Mouse (Mus musculus) liver, adult 2 months (tissue): ENCODE results near the gene Gkn1. TPM values are rescaled to one million over a fixed set of nuclear protein-coding genes. Genes with fewer than 3 reads are reported as not detected.

Source experiments
- DNase-seq: peaks from one replicate; pipeline ENCODE4 v3.0.0-alpha.2; 2011; ENCODE audit warnings: low read depth, low spot score; ENCODE audit errors: extremely low read depth
- H3K27ac ChIP-seq: fragments of 200-500 bp; replicated peaks from 2 replicates; pipeline ENCODE4 v1.5.1; 2012; ENCODE audit warnings: low read depth, mild to moderate bottlenecking, control low read depth, inconsistent platforms, low read length; ENCODE audit not compliant: insufficient read depth
- H3K27me3 ChIP-seq: fragments of 200-500 bp; 2 replicates; pipeline ENCODE4 v1.6.1; 2012; ENCODE audit warnings: mild to moderate bottlenecking, moderate library complexity, low read length, inconsistent platforms; ENCODE audit not compliant: control insufficient read depth, insufficient read depth
- H3K36me3 ChIP-seq: fragments of 200-500 bp; 2 replicates; pipeline ENCODE4 v1.6.1; 2012; ENCODE audit warnings: low read length, inconsistent platforms; ENCODE audit not compliant: control insufficient read depth, insufficient read depth
- H3K4me1 ChIP-seq: fragments of 200-500 bp; 2 replicates; pipeline ENCODE4 v1.6.1; 2011; ENCODE audit warnings: low read length; ENCODE audit not compliant: control insufficient read depth, insufficient read depth
- H3K4me3 ChIP-seq: fragments of 200-500 bp; 2 replicates; pipeline ENCODE4 v1.5.1; 2011; ENCODE audit warnings: low read depth, mild to moderate bottlenecking, control low read depth, low read length, moderate library complexity; ENCODE audit not compliant: insufficient read depth
- H3K79me2 ChIP-seq: fragments of 200-500 bp; 2 replicates; pipeline ENCODE4 v1.6.1; 2012; ENCODE audit warnings: inconsistent platforms, mild to moderate bottlenecking, low read length, moderate library complexity; ENCODE audit not compliant: control insufficient read depth, insufficient read depth
- H3K9ac ChIP-seq: fragments of 200-500 bp; 2 replicates; pipeline ENCODE4 v1.6.1; 2012; ENCODE audit warnings: low read depth, mild to moderate bottlenecking, control low read depth, inconsistent platforms, low read length
- CTCF ChIP-seq: fragments of 200-500 bp; IDR thresholded peaks from 2 replicates; pipeline ENCODE4 v1.5.1; 2011; ENCODE audit warnings: low read depth, low read length, control low read depth
- POLR2A ChIP-seq: fragments of 200-500 bp; IDR thresholded peaks from 2 replicates; pipeline ENCODE4 v1.6.1; 2011; ENCODE audit warnings: low read length, control low read depth; ENCODE audit not compliant: insufficient read depth; ENCODE audit errors: extremely low read depth
- WGBS: fragments of 180-500 bp; shearing (Covaris S2); methylation state at CpG from one replicate; pipeline ENCODE4 v1.1.7; 2018; 5-methylcytosine and 5-hydroxymethylcytosine counted together
- polyA plus RNA-seq: library from polyadenylated mRNA; depleted of rRNA; stranded (reverse); fragments of >200 nt; gene quantifications from 2 replicates; pipeline ENCODE4 v1.2.3, GENCODE M21; 2012
- total RNA-seq: library from RNA; depleted of rRNA; stranded (reverse); fragments of >200 nt; gene quantifications from 2 replicates; pipeline ENCODE4 v1.2.3, GENCODE M21; 2014

The Gkn1 gene
- total and polyA plus RNA-seq, 2 experiments, result not detected

- Histone ChIP-seq H3K9ac (no peak within 1 kb of the TSS), H3K27ac (no peak within 1 kb of the TSS), H3K27me3 (no peaks in the 10 kb centered on the region), H3K4me3 (no peak within 1 kb of the TSS), H3K4me1 (no peaks in the 10 kb centered on the region), H3K79me2 (no peaks in the 10 kb centered on the region), H3K36me3 (no peaks in the 10 kb centered on the region)
- WGBS, result 71% methylated on average over 9 of the region's 9 CpGs
- no peak for TF ChIP-seq POLR2A
- TF ChIP-seq CTCF, result no peak
- DNase-seq, result no peak
These were observed 22.3 kb upstream of the Gkn1 start, which contains the start of gene Gkn2 for GRCm38 (mm10) chr6:87373057-87373456. Gene Gkn2 (plus strand): TSS chr6:87373357.

GRCm38 (mm10) chr6:87369223-87369622, 18.5 kb upstream of the Gkn1 start:
- Histone ChIP-seq H3K27me3 (no peaks in the 10 kb centered on the region), H3K36me3 (no peaks in the 10 kb centered on the region), H3K9ac (no peak overlapping the region), H3K4me3 (no peak overlapping the region), H3K27ac (no peak overlapping the region), H3K79me2 (no peaks in the 10 kb centered on the region), H3K4me1 (no peaks in the 10 kb centered on the region)
- 83% methylated on average over 5 of the region's 5 CpGs for WGBS
- TF ChIP-seq CTCF, result no peak
- TF ChIP-seq POLR2A, result no peak
- DNase-seq, result no peak

GRCm38 (mm10) chr6:87354441-87354840, 3.7 kb upstream of the Gkn1 start:
- Histone ChIP-seq H3K79me2 (no peaks in the 10 kb centered on the region), H3K27ac (no peak overlapping the region), H3K4me1 (no peaks in the 10 kb centered on the region), H3K36me3 (no peaks in the 10 kb centered on the region), H3K4me3 (no peak overlapping the region), H3K27me3 (no peaks in the 10 kb centered on the region), H3K9ac (no peak overlapping the region)
- TF ChIP-seq CTCF (no peak), POLR2A (no peak)
- WGBS, result 84% methylated on average over 5 of the region's 5 CpGs
- no peak for DNase-seq

GRCm38 (mm10) chr6:87335935-87336295, 14.8 kb downstream of the Gkn1 start:
- H3K4me3 ChIP-seq, result no peak overlapping the region
- no peak for DNase-seq
- no peak overlapping the region for H3K9ac ChIP-seq
- WGBS, result 35% methylated on average over 6 of the region's 6 CpGs
- peaks cover 3% of the 10 kb centered on the region; the same call in 1 of the 2 replicates for H3K4me1 ChIP-seq
- H3K27ac ChIP-seq, result no peak overlapping the region
- peaks cover 7% of the 10 kb centered on the region; the same call in 1 of the 2 replicates for H3K27me3 ChIP-seq
- H3K36me3 ChIP-seq, result no peaks in the 10 kb centered on the region
- no peaks in the 10 kb centered on the region for H3K79me2 ChIP-seq
- no peak for TF ChIP-seq CTCF
- no peak for TF ChIP-seq POLR2A

- peak within 1 kb of the TSS; percentile 63 for H3K9ac ChIP-seq
- 3% methylated on average over 54 of the region's 54 CpGs for WGBS
- H3K4me3 ChIP-seq, result peak within 1 kb of the TSS; percentile 64
- TF ChIP-seq POLR2A (no peak), CTCF (peak; percentile 47)
- H3K79me2 ChIP-seq, result no peaks in the 10 kb centered on the region
- peaks cover 7% of the 10 kb centered on the region; the same call in 1 of the 2 replicates for H3K27me3 ChIP-seq
- no peak within 1 kb of the TSS for H3K27ac ChIP-seq
- peaks cover 3% of the 10 kb centered on the region; the same call in 1 of the 2 replicates for H3K4me1 ChIP-seq
- peak; percentile 10 for DNase-seq
- no peaks in the 10 kb centered on the region for H3K36me3 ChIP-seq
These were observed 15.4 kb downstream of the Gkn1 start, which contains the start of gene Antxr1 for GRCm38 (mm10) chr6:87335091-87335934. Gene Antxr1 (minus strand): TSS chr6:87335821.
